Mouse (Mus musculus) embryonic fibroblast, embryonic 13.5 days (primary cell): ENCODE results near the gene Peg10.

Experiments
- CTCF ChIP-seq: IDR thresholded peaks from 2 replicates; pipeline ENCODE4 v1.5.1; 2011; ENCODE audit warnings: mild to moderate bottlenecking, control low read depth, low read length, moderate library complexity, borderline replicate concordance; ENCODE audit not compliant: insufficient read depth
- POLR2A ChIP-seq: IDR thresholded peaks from 2 replicates; pipeline ENCODE4 v1.6.1; 2011; ENCODE audit warnings: low read depth, mild to moderate bottlenecking, control low read depth, low read length, moderate library complexity

- TF ChIP-seq POLR2A, result no peak; the same call in 1 of the 2 replicates
- no peak for TF ChIP-seq CTCF
Observed at GRCm38 (mm10) chr6:4746036-4746695, 940 bp upstream of the Peg10 start.
